Mouse (Mus musculus) forebrain, postnatal 0 days (tissue): ENCODE results near the gene Tanc1. TPM values are rescaled to one million over a fixed set of nuclear protein-coding genes. Genes with fewer than 3 reads are reported as not detected.

Source experiments
- ATAC-seq: fragments of 200-750 bp; cut with Nextera tagmentation; 2 replicates; pipeline ENCODE4 v1.8.0; 2017; ENCODE audit warnings: mild to moderate bottlenecking, moderate library complexity
- DNase-seq: peaks from one replicate; pipeline ENCODE4 v3.0.0-alpha.2; 2015
- H3K27ac ChIP-seq: fragments of 300-500 bp; sonication (generic); 2 replicates; pipeline ENCODE4 v1.5.1; 2014; ENCODE audit warnings: low read depth, mild to moderate bottlenecking, antibody characterized with exemption, low read length, moderate library complexity, mixed read lengths
- H3K27me3 ChIP-seq: fragments of 300-500 bp; sonication (generic); 2 replicates; pipeline ENCODE4 v1.6.1; 2014; ENCODE audit warnings: mild to moderate bottlenecking, low read length, mixed read lengths; ENCODE audit not compliant: insufficient read depth
- H3K36me3 ChIP-seq: fragments of 300-500 bp; sonication (generic); 2 replicates; pipeline ENCODE4 v1.6.1; 2014; ENCODE audit warnings: mild to moderate bottlenecking, moderate library complexity; ENCODE audit not compliant: insufficient read depth
- H3K4me1 ChIP-seq: fragments of 300-500 bp; sonication (generic); 2 replicates; pipeline ENCODE4 v1.6.1; 2014; ENCODE audit warnings: antibody characterized with exemption; ENCODE audit not compliant: insufficient read depth
- H3K4me2 ChIP-seq: fragments of 300-500 bp; sonication (generic); 2 replicates; pipeline ENCODE4 v1.6.1; 2014; ENCODE audit warnings: low read depth, mild to moderate bottlenecking, moderate library complexity
- H3K4me3 ChIP-seq: fragments of 300-500 bp; sonication (generic); 2 replicates; pipeline ENCODE4 v1.5.1; 2014; ENCODE audit warnings: low read depth, low read length, mixed read lengths
- H3K9ac ChIP-seq: fragments of 300-500 bp; sonication (generic); 2 replicates; pipeline ENCODE4 v1.6.1; 2014; ENCODE audit warnings: mild to moderate bottlenecking
- H3K9me3 ChIP-seq: fragments of 300-500 bp; sonication (generic); 2 replicates; pipeline ENCODE4 v1.6.1; 2016; ENCODE audit warnings: low read length
- CTCF ChIP-seq: sonication (generic); IDR thresholded peaks from 2 replicates; pipeline ENCODE4 v1.5.1; 2016; ENCODE audit warnings: antibody characterized with exemption, control low read depth, low read depth
- WGBS: fragments of 180-500 bp; shearing (Covaris S2); extraction: QIAGEN DNeasy Blood & Tissue Kit; methylation state at CpG from one replicate; pipeline ENCODE4 v1.1.7; 2014; 5-methylcytosine and 5-hydroxymethylcytosine counted together
- polyA plus RNA-seq: library from polyadenylated mRNA; unstranded; fragments of >200 nt; fragmentation: Nextera tagmentation; extraction: Ambion mirVana; gene quantifications from 2 replicates; pipeline ENCODE4 v1.2.1, GENCODE M21; 2015
- total RNA-seq: library from RNA; depleted of rRNA; stranded (reverse); fragments of >200 nt; gene quantifications from 2 replicates; pipeline ENCODE4 v1.2.3, GENCODE M21; 2014

The Tanc1 gene
- total and polyA plus RNA-seq, 2 experiments from 2014 or later = 2.9 to 5.0 TPM

- ATAC-seq (no peak), DNase-seq (no peak)
- Histone ChIP-seq H3K9me3 (no peaks in the 10 kb centered on the region), H3K4me1 (peaks cover 12% of the 10 kb centered on the region), H3K9ac (peak overlapping the region; percentile 59), H3K27ac (0 out of 2 replicates have a peak overlapping the region, but pooled peaks have one; percentile 47), H3K27me3 (no peaks in the 10 kb centered on the region), H3K36me3 (no peaks in the 10 kb centered on the region), H3K4me3 (peak overlapping the region; percentile 67), H3K4me2 (peak overlapping the region; percentile 100)
- 1% methylated on average over 33 of the region's 33 CpGs for WGBS
- TF ChIP-seq CTCF = no peak
Measured at GRCm38 (mm10) chr2:59612733-59613473, 1.1 kb downstream of the Tanc1 start.

DNA sequence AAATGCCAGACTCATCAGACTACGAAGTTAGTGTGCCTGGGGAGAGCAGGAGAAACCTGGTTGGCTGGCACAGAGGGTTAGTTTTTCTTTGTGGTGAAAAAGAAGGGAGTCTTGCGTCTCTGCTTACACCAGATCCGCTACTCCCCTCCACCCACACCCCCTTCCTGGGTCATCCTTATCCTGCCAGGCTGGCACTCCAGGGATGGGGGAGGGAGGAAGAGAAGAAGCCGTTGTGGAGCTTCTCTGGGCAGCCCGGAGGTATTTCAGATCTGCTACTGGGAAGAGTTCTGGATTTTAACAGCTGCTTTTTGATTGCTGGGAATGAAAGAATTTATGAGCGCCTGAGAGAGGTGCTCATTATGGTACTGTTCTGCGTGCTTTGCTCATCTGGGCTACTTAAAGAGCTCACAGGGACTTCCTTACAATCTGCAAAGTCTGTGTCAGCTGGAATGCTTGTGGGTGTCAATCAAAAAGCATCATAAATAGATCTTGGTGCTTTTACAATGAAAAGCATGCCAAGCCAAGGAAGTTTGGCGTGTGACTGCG is 1.7 kb downstream of the Tanc1 start:
- peak; percentile 37 for DNase-seq
- 5% methylated on average over 9 of the region's 9 CpGs for WGBS
- peak overlapping the region; percentile 100 for H3K4me2 ChIP-seq
- H3K36me3 ChIP-seq = no peaks in the 10 kb centered on the region
- no peak for TF ChIP-seq CTCF
- H3K4me3 ChIP-seq = peak overlapping the region; percentile 67
- ATAC-seq = no peak
- H3K9ac ChIP-seq = peak overlapping the region; percentile 59
- H3K27me3 ChIP-seq = no peaks in the 10 kb centered on the region
- H3K27ac ChIP-seq = no peak overlapping the region
- H3K9me3 ChIP-seq = no peaks in the 10 kb centered on the region
- H3K4me1 ChIP-seq = peaks cover 12% of the 10 kb centered on the region

DNA sequence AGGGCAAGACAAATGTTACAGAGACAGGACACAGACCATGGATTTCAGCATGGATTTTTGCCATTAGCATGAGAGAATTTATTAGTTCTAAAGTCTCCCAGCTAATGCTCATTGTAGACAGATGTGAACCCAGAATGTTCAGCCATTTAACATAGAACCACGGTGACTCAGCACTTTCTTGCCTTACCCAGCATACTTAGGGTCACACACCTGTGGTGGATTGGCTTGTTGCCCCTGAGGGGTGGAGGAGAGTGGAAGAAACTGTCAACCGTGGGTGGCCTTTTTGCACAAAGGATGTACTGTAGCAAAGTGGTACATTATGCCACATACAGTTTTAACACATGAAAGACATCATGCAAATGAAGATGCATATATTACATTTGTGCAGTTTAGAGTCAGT is 5.0 kb downstream of the Tanc1 start:
- Histone ChIP-seq H3K27me3 (no peaks in the 10 kb centered on the region), H3K27ac (no peak overlapping the region), H3K4me3 (no peak overlapping the region), H3K9ac (no peak overlapping the region), H3K9me3 (no peaks in the 10 kb centered on the region), H3K36me3 (no peaks in the 10 kb centered on the region), H3K4me1 (peaks cover 12% of the 10 kb centered on the region), H3K4me2 (no peak overlapping the region)
- no peak for TF ChIP-seq CTCF
- DNase-seq = no peak
- 62% methylated on average over 2 of the region's 2 CpGs for WGBS
- ATAC-seq = no peak

- H3K27me3 ChIP-seq = no peaks in the 10 kb centered on the region
- no peak overlapping the region for H3K4me2 ChIP-seq
- WGBS = 82% methylated on average over 7 of the region's 7 CpGs
- H3K9me3 ChIP-seq = no peaks in the 10 kb centered on the region
- DNase-seq (no peak), ATAC-seq (no peak)
- H3K4me1 ChIP-seq = no peaks in the 10 kb centered on the region
- no peak for TF ChIP-seq CTCF
- H3K36me3 ChIP-seq = no peaks in the 10 kb centered on the region
- no peak overlapping the region for H3K4me3 ChIP-seq
- H3K9ac ChIP-seq = no peak overlapping the region
- H3K27ac ChIP-seq = no peak overlapping the region
Measured at GRCm38 (mm10) chr2:59618996-59619395, 7.2 kb downstream of the Tanc1 start.

DNA sequence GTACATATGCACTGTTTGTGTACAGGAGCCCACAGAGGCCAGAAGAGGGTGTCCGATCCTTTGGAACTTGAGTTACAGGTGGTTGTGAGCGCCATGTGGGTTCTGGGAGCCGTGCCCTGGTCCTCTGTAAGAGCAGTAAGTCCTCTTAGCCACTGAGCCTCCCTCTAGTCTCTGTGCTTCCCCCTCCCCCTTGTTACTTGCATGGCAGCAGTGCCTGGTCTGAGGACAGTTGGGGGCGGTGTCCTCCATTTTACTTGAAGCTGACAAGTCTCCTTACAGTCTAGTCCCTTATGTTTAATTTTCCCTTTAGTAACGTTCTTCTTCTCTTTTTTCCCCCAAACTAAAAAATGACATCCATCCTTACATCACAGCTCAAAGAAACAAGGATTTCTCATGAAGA is 8.8 kb downstream of the Tanc1 start:
- Histone ChIP-seq H3K27ac (no peak overlapping the region), H3K4me2 (no peak overlapping the region), H3K9ac (no peak overlapping the region), H3K9me3 (no peaks in the 10 kb centered on the region), H3K27me3 (no peaks in the 10 kb centered on the region), H3K4me1 (no peaks in the 10 kb centered on the region), H3K4me3 (no peak overlapping the region), H3K36me3 (no peaks in the 10 kb centered on the region)
- DNase-seq (no peak), ATAC-seq (no peak)
- 83% methylated on average over 5 of the region's 5 CpGs for WGBS
- TF ChIP-seq CTCF = no peak

- ATAC-seq = no peak
- Histone ChIP-seq H3K9ac (no peak overlapping the region), H3K4me3 (no peak overlapping the region), H3K27ac (no peak overlapping the region), H3K9me3 (no peaks in the 10 kb centered on the region), H3K27me3 (no peaks in the 10 kb centered on the region), H3K4me1 (no peaks in the 10 kb centered on the region), H3K4me2 (no peak overlapping the region), H3K36me3 (no peaks in the 10 kb centered on the region)
- TF ChIP-seq CTCF = no peak
- DNase-seq = no peak
- WGBS = 81% methylated on average over 6 of the region's 6 CpGs
Measured at GRCm38 (mm10) chr2:59622514-59623139, 10.8 kb downstream of the Tanc1 start.

- Histone ChIP-seq H3K36me3 (no peaks in the 10 kb centered on the region), H3K27ac (no peak overlapping the region), H3K9me3 (no peaks in the 10 kb centered on the region), H3K4me3 (no peak overlapping the region), H3K4me2 (no peak overlapping the region), H3K27me3 (no peaks in the 10 kb centered on the region), H3K4me1 (no peaks in the 10 kb centered on the region), H3K9ac (no peak overlapping the region)
- TF ChIP-seq CTCF = no peak
- WGBS = 81% methylated on average over 5 of the region's 5 CpGs
- DNase-seq (no peak), ATAC-seq (no peak)
Measured at GRCm38 (mm10) chr2:59623858-59624257, 12.0 kb downstream of the Tanc1 start.
